Mouse (Mus musculus): ENCODE measurements around the gene Slc4a10. TPM values are rescaled to one million over a fixed set of nuclear protein-coding genes. Genes with fewer than 3 reads are reported as not detected.
A peak's percentile ranks its signal among the peaks of the same experiment; 100 is the strongest.
"Not testable (repeated sequence)": the region's sequence is repeated elsewhere in the genome, so short reads cannot be mapped to it uniquely, and the experiment has no call there.

The Slc4a10 gene
- polyA plus RNA-seq (2012; rRNA removed): 69.8 and 81.1 TPM in 2 replicates

- no peak for TF ChIP-seq CTCF (IDR thresholded peaks at IDR 0.05; ENCODE audit: borderline replicate concordance, insufficient read depth, low read depth, low read length)
- TF ChIP-seq POLR2A (IDR thresholded peaks at IDR 0.05; ENCODE audit: borderline replicate concordance, insufficient read depth, low read length): peak; percentile 53; the same call in 1 of the 2 replicates
- WGBS: 2% methylated on average over 10 of the region's 10 CpGs
These were observed at the start of gene Slc4a10 for GRCm38 (mm10) chr2:62046421-62046845. Gene Slc4a10 (plus strand): TSS chr2:62046462.

GRCm38 (mm10) chr2:62001251-62001650, 45.0 kb upstream of the Slc4a10 start:
- H3K4me1 ChIP-seq (ENCODE audit: control insufficient read depth, insufficient read depth, low read length); H3K27ac ChIP-seq (ENCODE audit: insufficient read depth, low read length); DNase-seq; H3K27me3 ChIP-seq (ENCODE audit: control insufficient read depth, insufficient read depth, low read length); H3K4me3 ChIP-seq (replicated peaks; ENCODE audit: insufficient read depth, low read depth, low read length): not testable (repeated sequence)
- WGBS: 90% methylated on average over 6 of the region's 6 CpGs

More at GRCm38 (mm10) chr2:62046421-62046845, at the start of gene Slc4a10:
- Histone ChIP-seq H3K4me3 (replicated peaks; ENCODE audit: insufficient read depth, low read depth, low read length) (peak within 1 kb of the TSS; percentile 91), H3K27me3 (ENCODE audit: control insufficient read depth, insufficient read depth, low read length) (no peaks in the 10 kb centered on the region), H3K4me1 (ENCODE audit: control insufficient read depth, insufficient read depth, low read length) (peaks cover 2% of the 10 kb centered on the region; the same call in 1 of the 2 replicates), H3K27ac (ENCODE audit: insufficient read depth, low read length) (peak within 1 kb of the TSS; percentile 87)
- DNase-seq: peak; percentile 81 to 85

- Histone ChIP-seq H3K27ac (ENCODE audit: insufficient read depth, low read length) (no peak overlapping the region), H3K4me3 (replicated peaks; ENCODE audit: insufficient read depth, low read depth, low read length) (no peak overlapping the region), H3K27me3 (ENCODE audit: control insufficient read depth, insufficient read depth, low read length) (no peaks in the 10 kb centered on the region), H3K4me1 (ENCODE audit: control insufficient read depth, insufficient read depth, low read length) (no peaks in the 10 kb centered on the region)
- 60% methylated on average over 3 of the region's 3 CpGs for WGBS
- DNase-seq: no peak
- TF ChIP-seq CTCF (IDR thresholded peaks at IDR 0.05; ENCODE audit: borderline replicate concordance, insufficient read depth, low read depth, low read length): no peak
These were observed 28.1 kb upstream of the Slc4a10 start for GRCm38 (mm10) chr2:62018209-62018608.

GRCm38 (mm10) chr2:62046861-62047503, 720 bp downstream of the Slc4a10 start:
- TF ChIP-seq CTCF (IDR thresholded peaks at IDR 0.05; ENCODE audit: borderline replicate concordance, insufficient read depth, low read depth, low read length): no peak
- TF ChIP-seq POLR2A (IDR thresholded peaks at IDR 0.05; ENCODE audit: borderline replicate concordance, insufficient read depth, low read length): no peak
- DNase-seq: no peak
- WGBS: 2% methylated on average over 10 of the region's 10 CpGs
- Histone ChIP-seq H3K27me3 (ENCODE audit: control insufficient read depth, insufficient read depth, low read length) (no peaks in the 10 kb centered on the region), H3K4me1 (ENCODE audit: control insufficient read depth, insufficient read depth, low read length) (peaks cover 2% of the 10 kb centered on the region; the same call in 1 of the 2 replicates), H3K27ac (ENCODE audit: insufficient read depth, low read length) (peak overlapping the region; percentile 87), H3K4me3 (replicated peaks; ENCODE audit: insufficient read depth, low read depth, low read length) (peak overlapping the region; percentile 91)

GRCm38 (mm10) chr2:62047504-62048005, 1.3 kb downstream of the Slc4a10 start:
- WGBS: 1% methylated on average over 14 of the region's 14 CpGs
- H3K4me3 ChIP-seq (replicated peaks; ENCODE audit: insufficient read depth, low read depth, low read length): peak overlapping the region; percentile 91

GRCm38 (mm10) chr2:62048116-62048515, 1.9 kb downstream of the Slc4a10 start:
- WGBS: 8% methylated on average over 3 of the region's 3 CpGs
- H3K27ac ChIP-seq (ENCODE audit: insufficient read depth, low read length): peak overlapping the region; percentile 17; the same call in 1 of the 2 replicates
- DNase-seq: peak in 1 of 2 experiments; percentile 21

More at GRCm38 (mm10) chr2:62047504-62048005, 1.3 kb downstream of the Slc4a10 start:
- no peaks in the 10 kb centered on the region for H3K27me3 ChIP-seq (ENCODE audit: control insufficient read depth, insufficient read depth, low read length)
- peak overlapping the region; percentile 87 for H3K27ac ChIP-seq (ENCODE audit: insufficient read depth, low read length)
- peaks cover 2% of the 10 kb centered on the region; the same call in 1 of the 2 replicates for H3K4me1 ChIP-seq (ENCODE audit: control insufficient read depth, insufficient read depth, low read length)
- peak; percentile 86 to 90 for DNase-seq
- TF ChIP-seq CTCF (IDR thresholded peaks at IDR 0.05; ENCODE audit: borderline replicate concordance, insufficient read depth, low read depth, low read length) (no peak), POLR2A (IDR thresholded peaks at IDR 0.05; ENCODE audit: borderline replicate concordance, insufficient read depth, low read length) (peak; percentile 87; the same call in 1 of the 2 replicates)

GRCm38 (mm10) chr2:62076512-62076911, 30.2 kb downstream of the Slc4a10 start:
- Histone ChIP-seq H3K27ac (ENCODE audit: insufficient read depth, low read length) (no peak overlapping the region), H3K4me3 (replicated peaks; ENCODE audit: insufficient read depth, low read depth, low read length) (no peak overlapping the region), H3K27me3 (ENCODE audit: control insufficient read depth, insufficient read depth, low read length) (no peaks in the 10 kb centered on the region), H3K4me1 (ENCODE audit: control insufficient read depth, insufficient read depth, low read length) (no peaks in the 10 kb centered on the region)
- TF ChIP-seq CTCF (IDR thresholded peaks at IDR 0.05; ENCODE audit: borderline replicate concordance, insufficient read depth, low read depth, low read length) (no peak), POLR2A (IDR thresholded peaks at IDR 0.05; ENCODE audit: borderline replicate concordance, insufficient read depth, low read length) (no peak)
- DNase-seq: no peak

More at GRCm38 (mm10) chr2:62048116-62048515, 1.9 kb downstream of the Slc4a10 start:
- peak overlapping the region; percentile 91 for H3K4me3 ChIP-seq (replicated peaks; ENCODE audit: insufficient read depth, low read depth, low read length)
- TF ChIP-seq POLR2A (IDR thresholded peaks at IDR 0.05; ENCODE audit: borderline replicate concordance, insufficient read depth, low read length) (no peak), CTCF (IDR thresholded peaks at IDR 0.05; ENCODE audit: borderline replicate concordance, insufficient read depth, low read depth, low read length) (no peak)
- no peaks in the 10 kb centered on the region for H3K27me3 ChIP-seq (ENCODE audit: control insufficient read depth, insufficient read depth, low read length)
- H3K4me1 ChIP-seq (ENCODE audit: control insufficient read depth, insufficient read depth, low read length): peaks cover 2% of the 10 kb centered on the region; the same call in 1 of the 2 replicates

GRCm38 (mm10) chr2:62087566-62087965, 41.3 kb downstream of the Slc4a10 start:
- H3K4me1 ChIP-seq (ENCODE audit: control insufficient read depth, insufficient read depth, low read length): no peaks in the 10 kb centered on the region
- no peak for TF ChIP-seq CTCF (IDR thresholded peaks at IDR 0.05; ENCODE audit: borderline replicate concordance, insufficient read depth, low read depth, low read length)
- TF ChIP-seq POLR2A (IDR thresholded peaks at IDR 0.05; ENCODE audit: borderline replicate concordance, insufficient read depth, low read length): no peak
- H3K27me3 ChIP-seq (ENCODE audit: control insufficient read depth, insufficient read depth, low read length): no peaks in the 10 kb centered on the region
- 59% methylated on average over 3 of the region's 3 CpGs for WGBS
- H3K27ac ChIP-seq (ENCODE audit: insufficient read depth, low read length): no peak overlapping the region
- DNase-seq: peak in 1 of 2 experiments; percentile 36
- no peak overlapping the region for H3K4me3 ChIP-seq (replicated peaks; ENCODE audit: insufficient read depth, low read depth, low read length)

Measured in cerebellum, adult 2 months (tissue).